Comparison of ENCODE assay signal across 16 mouse cellular contexts in the genomic region with DNA sequence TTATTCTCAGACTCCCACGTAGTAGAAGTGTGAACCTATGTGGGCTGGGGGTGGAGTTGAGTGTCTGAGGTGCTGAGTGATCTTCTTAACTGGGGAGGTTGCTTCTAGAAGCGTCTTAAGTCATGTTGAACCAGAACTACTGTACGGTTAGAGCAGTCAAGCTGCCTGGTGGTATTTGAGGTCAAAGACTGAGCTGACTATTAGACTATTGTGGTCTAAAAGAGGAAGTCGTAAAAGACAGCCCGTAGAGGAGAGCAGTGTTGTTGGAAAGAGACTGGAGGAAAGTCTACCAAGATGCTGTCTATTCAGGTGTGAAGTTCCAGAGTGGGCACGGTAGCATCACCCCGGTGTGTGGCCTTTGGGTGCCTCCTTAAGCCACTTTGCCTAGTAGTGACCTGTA. TPM values are rescaled to one million over a fixed set of nuclear protein-coding genes. Genes with fewer than 3 reads are reported as not detected.
DNase-seq lines count a peak whose midpoint lies in the region; ATAC-seq and TF ChIP-seq lines count a peak whose summit lies in the region.
"Had no signal": no experiment of that assay in that cellular context is flagged by ENCODE, and none has a peak within 500 bp of the region (broad histone marks: within the 10 kb centered on the region; RNA-seq: fewer than 3 reads in every experiment).

No protein-coding gene starts in this region.

- no peaks in the 10 kb centered on the region for H3K27me3 ChIP-seq in cerebellum, adult 2 months (ENCODE audit: control insufficient read depth, insufficient read depth, low read length)
- H3K27me3 ChIP-seq in forebrain, embryonic 13.5 days: no peaks in the 10 kb centered on the region
- H3K27me3 ChIP-seq: heart, embryonic 13.5 days; limb, embryonic 15.5 days; neural tube, embryonic 12.5 days; Patski had no signal

- H3K4me3 ChIP-seq in cerebellum, adult 2 months (replicated peaks; ENCODE audit: insufficient read depth, low read depth, low read length): no peak overlapping the region
- H3K4me3 ChIP-seq in forebrain, embryonic 13.5 days: no peak overlapping the region
- H3K4me3 ChIP-seq: heart, embryonic 13.5 days; limb, embryonic 15.5 days; neural tube, embryonic 12.5 days had no signal

- no peaks in the 10 kb centered on the region for H3K4me1 ChIP-seq in cerebellum, adult 2 months (ENCODE audit: control insufficient read depth, insufficient read depth, low read length)
- H3K4me1 ChIP-seq in forebrain, embryonic 13.5 days: peaks cover 6% of the 10 kb centered on the region
- H3K4me1 ChIP-seq: limb, embryonic 15.5 days had no signal

- no peak for TF ChIP-seq CTCF in cerebellum, adult 2 months (IDR thresholded peaks at IDR 0.05; ENCODE audit: borderline replicate concordance, insufficient read depth, low read depth, low read length)

- no peak overlapping the region for H3K9ac ChIP-seq in forebrain, embryonic 13.5 days
- H3K9ac ChIP-seq: heart, embryonic 13.5 days; limb, embryonic 15.5 days; neural tube, embryonic 12.5 days had no signal

- H3K36me3 ChIP-seq in forebrain, embryonic 13.5 days (ENCODE audit: poor library complexity, severe bottlenecking): peaks cover 30% of the 10 kb centered on the region

- ATAC-seq in megakaryocyte progenitor cell, adult 5-6 weeks (replicated peaks; ENCODE audit: poor library complexity): peak; percentile 74
- ATAC-seq in forebrain, embryonic 13.5 days: no peak
- ATAC-seq: hindbrain, embryonic 16.5 days; Patski had no signal

- H3K4me2 ChIP-seq in forebrain, embryonic 13.5 days: no peak overlapping the region
- H3K4me2 ChIP-seq: heart, embryonic 13.5 days; limb, embryonic 15.5 days; neural tube, embryonic 12.5 days had no signal

- no peaks in the 10 kb centered on the region for H3K9me3 ChIP-seq in forebrain, embryonic 13.5 days (replicated peaks)
- H3K9me3 ChIP-seq: heart, embryonic 13.5 days; limb, embryonic 15.5 days; neural tube, embryonic 12.5 days had no signal

- no peak for TF ChIP-seq POLR2A in cerebellum, adult 2 months (IDR thresholded peaks at IDR 0.05; ENCODE audit: borderline replicate concordance, insufficient read depth, low read length)

- peak; percentile 55 to 65 for DNase-seq in spleen, postnatal 36 days (ENCODE audit: low spot score in 2 of 2)
- no peak for DNase-seq in spleen, postnatal 4 days (ENCODE audit: low spot score in 2 of 2)
- peak; percentile 94 for DNase-seq in MEL-GATA-1-ER (ENCODE audit: extremely low read depth, low read depth)
- DNase-seq in thymus, postnatal 36 days: peak; percentile 9 to 36
- DNase-seq in cerebellum, adult 2 months: no peak
- DNase-seq in adrenal gland, postnatal 10 days: no peak
- DNase-seq: cerebellum, adult 18-20 months; kidney, postnatal 25 days had no signal

- H3K27ac ChIP-seq in cerebellum, adult 2 months (ENCODE audit: insufficient read depth, low read length): no peak overlapping the region
- no peak overlapping the region for H3K27ac ChIP-seq in forebrain, embryonic 13.5 days
- H3K27ac ChIP-seq: heart, embryonic 13.5 days; limb, embryonic 15.5 days; neural tube, embryonic 12.5 days had no signal

- WGBS in cerebellum, adult 2 months: 92% methylated on average over 7 of the region's 7 CpGs
- 95% methylated on average over 7 of the region's 7 CpGs for WGBS in forebrain, embryonic 13.5 days

RNA-seq across cellular contexts. Expression of gene Muc13, which starts 24.0 kb away (rescaled TPM):
- total RNA-seq in megakaryocyte progenitor cell, adult 5-6 weeks (2015): 52.3 and 76.8 TPM in 2 replicates
- total RNA-seq in megakaryocyte progenitor cell, adult 5-6 weeks (2017): 41.4 and 61.6 TPM in 2 replicates
- polyA plus RNA-seq in cerebellum, adult 2 months (2012; rRNA removed): 0.06 and 0.11 TPM in 2 replicates
- under 1 TPM; 0.09 to 0.18 TPM for total RNA-seq in adrenal gland, postnatal 10 days (2021)
- 0.08 TPM in 1 of 2 replicates, not detected in the other for polyA plus RNA-seq in forebrain, embryonic 13.5 days (2015; fragmentation: Nextera tagmentation; extraction: Ambion mirVana)
- total RNA-seq: gastrocnemius, adult 8-10 months had no signal
- polyA plus RNA-seq: hindbrain, embryonic 16.5 days; limb, embryonic 15.5 days; Patski had no signal

RNA-seq across cellular contexts. Expression of gene Itgb5, which starts 59.6 kb away (rescaled TPM):
- 4.4 and 8.1 TPM in 2 replicates for total RNA-seq in megakaryocyte progenitor cell, adult 5-6 weeks (2015)
- total RNA-seq in megakaryocyte progenitor cell, adult 5-6 weeks (2017): 5.5 and 8.5 TPM in 2 replicates
- polyA plus RNA-seq in cerebellum, adult 2 months (2012; rRNA removed): 59.0 and 66.8 TPM in 2 replicates
- total RNA-seq in adrenal gland, postnatal 10 days (2021): 100 to 1,000 TPM; 106 to 114 TPM
- 1.8 and 2.5 TPM in 2 replicates for polyA plus RNA-seq in forebrain, embryonic 13.5 days (2015; fragmentation: Nextera tagmentation; extraction: Ambion mirVana)

Comparison
In these comparisons a context has a peak if more than half of its experiments do, and no peak if none do; other contexts are left out.
1. DNase-seq: peak in spleen, postnatal 36 days (2 of 2), MEL-GATA-1-ER (single experiment) and thymus, postnatal 36 days (2 of 2); none in spleen, postnatal 4 days (0 of 2), cerebellum, adult 2 months (0 of 2) and adrenal gland, postnatal 10 days (single experiment).
2. RNA of gene Muc13, which starts 24.0 kb away (total RNA-seq): 41.4 to 76.8 TPM in megakaryocyte progenitor cell, adult 5-6 weeks; 0.09 to 0.18 TPM in adrenal gland, postnatal 10 days; every median in the first group is over 10 times any median in the second.
3. RNA of gene Itgb5, which starts 59.6 kb away (total RNA-seq): 106 to 114 TPM in adrenal gland, postnatal 10 days; 4.4 to 8.5 TPM in megakaryocyte progenitor cell, adult 5-6 weeks; every median in the first group is over 10 times any median in the second.